Mouse (Mus musculus): Measurements from ENCODE around the gene Slc39a8.

Gene Slc39a8

DNA sequence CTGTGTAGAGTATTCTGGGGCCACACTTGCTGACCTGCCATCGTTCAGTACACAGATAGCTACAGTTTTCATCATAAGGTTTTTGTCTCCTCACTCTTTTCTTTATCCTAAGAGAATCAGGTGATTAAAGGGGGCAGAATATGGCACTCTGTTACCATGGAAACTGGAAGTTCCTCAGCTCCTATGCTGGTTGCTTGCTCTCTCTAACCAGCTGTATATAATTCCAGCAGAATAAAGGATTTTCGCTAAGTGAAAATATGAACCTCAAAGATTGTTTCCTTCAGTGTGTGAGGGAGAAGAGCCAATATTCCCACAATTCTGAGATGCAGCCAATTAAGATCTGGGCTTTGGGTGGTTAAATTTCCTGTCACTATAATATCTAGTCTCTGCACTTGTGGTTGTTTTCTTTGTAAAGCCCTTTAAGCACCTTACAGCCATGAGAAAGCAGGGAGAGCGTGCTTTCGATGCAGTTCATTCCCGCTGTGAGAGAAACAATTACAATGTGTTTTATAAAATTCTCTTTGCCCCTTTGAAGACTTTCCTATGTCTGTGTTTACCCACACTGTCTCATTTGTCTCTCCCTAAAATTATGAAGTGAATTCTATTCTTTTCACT lies 93.6 kb downstream of the Slc39a8 start:
- no peak for DNase-seq (ENCODE audit: low spot score)

DNA sequence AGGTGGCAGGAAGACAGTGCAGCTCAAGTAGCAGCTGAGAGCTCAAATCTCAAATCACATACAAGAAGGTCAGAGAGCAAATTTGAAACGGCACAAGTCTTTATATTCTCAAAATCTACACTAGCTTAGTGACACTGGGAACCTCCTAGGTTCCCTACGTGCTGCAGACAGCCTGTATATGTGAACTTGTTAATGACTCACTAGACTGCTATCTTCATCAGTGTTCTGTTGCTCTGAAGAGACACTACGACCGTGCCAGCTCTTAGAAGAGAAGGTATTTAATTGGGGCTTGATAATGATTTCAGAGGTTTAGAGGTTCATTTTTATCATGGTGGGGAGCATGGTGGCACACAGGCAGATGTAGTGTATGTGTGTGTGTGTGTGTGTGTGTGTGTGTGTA lies 94.2 kb downstream of the Slc39a8 start:
- DNase-seq (ENCODE audit: low spot score), result no peak

DNA sequence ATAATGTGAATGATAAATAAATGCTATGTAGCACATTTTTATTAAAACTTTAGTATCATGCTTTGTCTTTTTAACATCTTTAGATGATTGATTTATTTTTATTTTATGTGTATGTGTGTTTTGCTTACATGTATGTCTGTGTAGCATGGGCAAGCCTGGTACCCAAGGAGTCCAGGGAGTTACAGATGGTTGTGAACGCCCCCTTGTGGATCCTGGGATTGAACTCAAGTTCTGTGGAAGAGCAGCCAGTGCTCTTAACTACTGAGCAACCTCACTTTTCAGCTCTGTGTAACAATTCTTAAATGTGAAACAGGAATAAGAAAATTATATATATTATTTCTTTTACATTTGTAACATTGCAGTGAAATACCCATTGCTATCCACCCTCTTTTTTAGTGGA lies 101.7 kb downstream of the Slc39a8 start:
- DNase-seq (ENCODE audit: low spot score), result no peak

DNA sequence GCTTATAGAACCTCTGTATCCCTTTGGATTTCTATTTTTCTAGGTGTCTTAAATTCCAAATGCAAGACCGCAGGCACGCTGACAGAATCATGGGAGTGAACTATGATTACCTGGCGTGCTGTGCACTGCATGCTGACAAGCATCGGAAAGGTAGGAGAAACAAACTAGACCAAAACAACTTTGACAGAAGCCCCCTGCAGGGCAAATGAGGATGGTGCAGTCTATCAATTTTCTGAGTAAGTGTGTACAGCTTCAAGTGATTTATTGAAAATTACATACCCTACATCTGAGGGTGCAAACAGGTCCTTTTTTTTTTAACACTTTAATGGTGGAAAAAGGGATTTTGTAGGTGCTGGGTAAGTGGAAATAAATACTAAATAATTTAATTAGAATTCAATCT lies 103.1 kb downstream of the Slc39a8 start:
- no peak for DNase-seq (ENCODE audit: low spot score)

DNA sequence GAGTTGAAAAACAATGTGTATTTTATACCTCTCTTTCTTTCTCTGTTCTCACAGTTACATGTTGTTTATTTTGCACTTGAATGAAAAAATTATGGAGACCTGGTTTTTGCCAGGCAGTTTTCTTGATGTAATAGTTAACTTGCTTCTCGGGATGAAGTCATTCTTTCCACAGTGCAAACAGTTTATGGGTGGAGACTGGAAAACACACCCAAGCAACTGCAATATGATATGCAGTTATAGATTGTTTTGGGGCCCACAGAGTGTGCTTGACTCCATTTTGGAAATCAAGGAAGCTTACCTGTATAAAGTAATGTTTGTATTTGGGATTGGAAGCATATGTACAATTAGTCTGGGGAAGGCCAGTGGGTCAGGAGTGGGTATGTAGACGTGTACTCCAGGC lies 112.4 kb downstream of the Slc39a8 start:
- DNase-seq (ENCODE audit: low spot score), result no peak
